ENCODE assay signal across 13 mouse cellular contexts in genomic region chr9:66874297-66874696, GRCm38 (mm10).
"Had no signal": no experiment of that assay in that cellular context is flagged by ENCODE, and none has a peak within 500 bp of the region (broad histone marks: within the 10 kb centered on the region; RNA-seq: fewer than 3 reads in every experiment).

No protein-coding gene starts in this region.

- H3K9ac ChIP-seq: limb, embryonic 12.5 days; liver, embryonic 13.5 days; liver, postnatal 0 days; midbrain, embryonic 15.5 days; neural tube, embryonic 13.5 days had no signal

- H3K4me2 ChIP-seq: limb, embryonic 12.5 days; liver, embryonic 13.5 days; midbrain, embryonic 11.5 days; midbrain, embryonic 15.5 days; neural tube, embryonic 13.5 days had no signal

- H3K9me3 ChIP-seq: midbrain, embryonic 15.5 days had no signal

- ATAC-seq: intestine, postnatal 0 days; liver, postnatal 0 days; midbrain, embryonic 15.5 days had no signal

- DNase-seq: kidney, adult 9 months; kidney, postnatal 36 days; layer of hippocampus, adult 9-11 months; liver; liver, embryonic 13.5 days; liver, postnatal 0 days; right cerebral cortex, postnatal 14 days had no signal

- H3K4me1 ChIP-seq: limb, embryonic 12.5 days; midbrain, embryonic 15.5 days; neural tube, embryonic 13.5 days had no signal

- H3K27me3 ChIP-seq: limb, embryonic 12.5 days; liver, embryonic 13.5 days; midbrain, embryonic 15.5 days; neural tube, embryonic 13.5 days had no signal

- H3K36me3 ChIP-seq: midbrain, embryonic 15.5 days had no signal

- H3K27ac ChIP-seq: kidney, postnatal 0 days; limb, embryonic 12.5 days; liver, embryonic 13.5 days; midbrain, embryonic 15.5 days; neural tube, embryonic 13.5 days had no signal

- H3K4me3 ChIP-seq: limb, embryonic 12.5 days; liver, embryonic 13.5 days; midbrain, embryonic 15.5 days; neural tube, embryonic 13.5 days had no signal
